Mouse (Mus musculus) erythroblast, embryonic 14.5 days (primary cell): ENCODE results near the gene Tmem171.

Experiments used
- GATA1 ChIP-seq: IDR thresholded peaks from 2 replicates; pipeline ENCODE4 v1.6.1; 2012; ENCODE audit warnings: low read length, inconsistent platforms, mixed read lengths
- TAL1 ChIP-seq: IDR thresholded peaks from 3 replicates; pipeline ENCODE4 v1.6.1; 2012; ENCODE audit warnings: low read length, inconsistent platforms, mixed read lengths

- TF ChIP-seq TAL1 (no peak), GATA1 (no peak)
Observed at GRCm38 (mm10) chr13:98716176-98716575, 21.5 kb upstream of the Tmem171 start.
